Mouse (Mus musculus) kidney, postnatal 25 days (tissue): ENCODE measurements around the gene Plekha8.

Experiments
- DNase-seq, 2 experiments: peaks; one replicate each; pipeline ENCODE4 v3.0.0; 2021; ENCODE audit warnings: mixed read lengths in 2 of 2

Plekha8 gene

GRCm38 (mm10) chr6:54586911-54587310 is 8.0 kb upstream of the Plekha8 start:
- no peak for DNase-seq

- DNase-seq = no peak
Observed at GRCm38 (mm10) chr6:54587683-54588082, 7.2 kb upstream of the Plekha8 start.

GRCm38 (mm10) chr6:54588212-54588611 is 6.7 kb upstream of the Plekha8 start:
- DNase-seq = no peak

- DNase-seq = no peak
Observed at GRCm38 (mm10) chr6:54590691-54591090, 4.2 kb upstream of the Plekha8 start.

GRCm38 (mm10) chr6:54591778-54592177 is 3.1 kb upstream of the Plekha8 start:
- DNase-seq = no peak

- peak; percentile 94 to 98 for DNase-seq
Observed at GRCm38 (mm10) chr6:54592938-54593535, 1.9 kb upstream of the Plekha8 start.

- peak in 1 of 2 experiments; percentile 15 for DNase-seq
Observed at GRCm38 (mm10) chr6:54593766-54594468, 994 bp upstream of the Plekha8 start.

- DNase-seq = no peak
Observed at GRCm38 (mm10) chr6:54595330-54595878, 493 bp downstream of the Plekha8 start.

- DNase-seq = no peak
Observed at GRCm38 (mm10) chr6:54597208-54597607, 2.3 kb downstream of the Plekha8 start, which contains the start of gene Fkbp14. Fkbp14 (minus strand) TSS chr6:54597308.

GRCm38 (mm10) chr6:54597711-54598110 is 2.8 kb downstream of the Plekha8 start:
- DNase-seq = no peak

- no peak for DNase-seq
Observed at GRCm38 (mm10) chr6:54600681-54601347, 5.9 kb downstream of the Plekha8 start.

GRCm38 (mm10) chr6:54602891-54603290 is 8.0 kb downstream of the Plekha8 start:
- no peak for DNase-seq

- peak in 1 of 2 experiments; percentile 62 for DNase-seq
Observed at GRCm38 (mm10) chr6:54604001-54604715, 9.2 kb downstream of the Plekha8 start.

GRCm38 (mm10) chr6:54606241-54606640 is 11.3 kb downstream of the Plekha8 start:
- no peak for DNase-seq

GRCm38 (mm10) chr6:54617363-54617762 is 22.5 kb downstream of the Plekha8 start:
- DNase-seq = no peak

- no peak for DNase-seq
Observed at GRCm38 (mm10) chr6:54619530-54619929, 24.6 kb downstream of the Plekha8 start.

- no peak for DNase-seq
Observed at GRCm38 (mm10) chr6:54620357-54620756, 25.4 kb downstream of the Plekha8 start.

- no peak for DNase-seq
Observed at GRCm38 (mm10) chr6:54628381-54628780, 33.5 kb downstream of the Plekha8 start.

- DNase-seq = peak; percentile 65 to 66
Observed at GRCm38 (mm10) chr6:54629734-54630133, 34.8 kb downstream of the Plekha8 start.

- DNase-seq = peak in 1 of 2 experiments; percentile 31
Observed at GRCm38 (mm10) chr6:54631462-54631861, 36.6 kb downstream of the Plekha8 start.

GRCm38 (mm10) chr6:54639877-54640276 is 45.0 kb downstream of the Plekha8 start:
- DNase-seq = no peak

- DNase-seq = no peak
Observed at GRCm38 (mm10) chr6:54641953-54642352, 47.0 kb downstream of the Plekha8 start.

- no peak for DNase-seq
Observed at GRCm38 (mm10) chr6:54643181-54643580, 48.3 kb downstream of the Plekha8 start.
